9 mouse cellular contexts compared by ENCODE assay signal in genomic region chr11:32931018-32931417, GRCm38 (mm10).
DNase-seq lines count a peak whose midpoint lies in the region; ATAC-seq and TF ChIP-seq lines count a peak whose summit lies in the region.
"Had no signal": no experiment of that assay in that cellular context is flagged by ENCODE, and none has a peak within 500 bp of the region (broad histone marks: within the 10 kb centered on the region; RNA-seq: fewer than 3 reads in every experiment).

No protein-coding gene starts in this region.

- WGBS in kidney, postnatal 0 days: 5% methylated on average over 14 of the region's 14 CpGs
- 9% methylated on average over 12 of the region's 14 CpGs for WGBS in embryonic facial prominence, embryonic 12.5 days
- WGBS in hindbrain, embryonic 16.5 days: 16% methylated on average over 14 of the region's 14 CpGs
- 15% methylated on average over 9 of the region's 14 CpGs for WGBS in neural tube, embryonic 11.5 days

- intact Hi-C loops in left cerebral cortex, postnatal 25 days (cut with DNase I): no loop called here

- no peak overlapping the region for H3K27ac ChIP-seq in kidney, postnatal 0 days
- no peak overlapping the region for H3K27ac ChIP-seq in embryonic facial prominence, embryonic 12.5 days
- H3K27ac ChIP-seq in hindbrain, embryonic 16.5 days (ENCODE audit: low read depth, low read length): no peak overlapping the region
- no peak overlapping the region for H3K27ac ChIP-seq in neural tube, embryonic 11.5 days (ENCODE audit: low read depth, low read length)

- H3K36me3 ChIP-seq in kidney, postnatal 0 days (ENCODE audit: insufficient read depth, low read length): no peaks in the 10 kb centered on the region
- H3K36me3 ChIP-seq in embryonic facial prominence, embryonic 12.5 days: no peaks in the 10 kb centered on the region
- no peaks in the 10 kb centered on the region for H3K36me3 ChIP-seq in hindbrain, embryonic 16.5 days (ENCODE audit: control insufficient read depth, insufficient read depth, low read length)
- no peaks in the 10 kb centered on the region for H3K36me3 ChIP-seq in neural tube, embryonic 11.5 days (ENCODE audit: control insufficient read depth, insufficient read depth, low read length)

- no peak overlapping the region for H3K9ac ChIP-seq in kidney, postnatal 0 days (ENCODE audit: low read depth, low read length)
- no peak overlapping the region for H3K9ac ChIP-seq in embryonic facial prominence, embryonic 12.5 days
- H3K9ac ChIP-seq in hindbrain, embryonic 16.5 days (ENCODE audit: low read depth, low read length): no peak overlapping the region
- no peak overlapping the region for H3K9ac ChIP-seq in neural tube, embryonic 11.5 days (ENCODE audit: low read length)

- DNase-seq in kidney, postnatal 0 days (ENCODE audit: low spot score): no peak
- DNase-seq in kidney, postnatal 25 days: no peak
- DNase-seq in neural tube, embryonic 11.5 days (ENCODE audit: low spot score): peak; percentile 28
- DNase-seq in frontal cortex, postnatal 36 days (ENCODE audit: low spot score in 2 of 2): no peak
- no peak for DNase-seq in left cerebral cortex, postnatal 25 days (ENCODE audit: low spot score in 2 of 2)
- no peak for DNase-seq in gastrocnemius, postnatal 25 days

- no peak for TF ChIP-seq CTCF in kidney, postnatal 0 days (IDR thresholded peaks at IDR 0.05; ENCODE audit: low read depth)

- H3K4me2 ChIP-seq in kidney, postnatal 0 days (ENCODE audit: low read length): no peak overlapping the region
- peak overlapping the region; percentile 33 for H3K4me2 ChIP-seq in embryonic facial prominence, embryonic 12.5 days (replicated peaks)
- peak overlapping the region; percentile 39 for H3K4me2 ChIP-seq in hindbrain, embryonic 16.5 days (ENCODE audit: low read length)
- H3K4me2 ChIP-seq in neural tube, embryonic 11.5 days (ENCODE audit: low read depth): peak overlapping the region; percentile 16; the same call in 1 of the 2 replicates
- H3K4me2 ChIP-seq: liver, embryonic 11.5 days had no signal

- no peaks in the 10 kb centered on the region for H3K4me1 ChIP-seq in kidney, postnatal 0 days (replicated peaks; ENCODE audit: insufficient read depth, low read length)
- peaks cover 15% of the 10 kb centered on the region for H3K4me1 ChIP-seq in embryonic facial prominence, embryonic 12.5 days
- H3K4me1 ChIP-seq in hindbrain, embryonic 16.5 days (ENCODE audit: control insufficient read depth, insufficient read depth, low read depth, low read length): no peaks in the 10 kb centered on the region; the same call in 1 of the 2 replicates
- 0 out of 2 replicates have a peak, but pooled peaks cover 3% of the 10 kb centered on the region for H3K4me1 ChIP-seq in neural tube, embryonic 11.5 days (ENCODE audit: control insufficient read depth, insufficient read depth, low read length)

- ATAC-seq in kidney, postnatal 0 days (replicated peaks; ENCODE audit: low FRiP score, low read depth): 0 out of 2 replicates have a peak, but pooled peaks have one; percentile 46
- ATAC-seq in embryonic facial prominence, embryonic 12.5 days (ENCODE audit: insufficient number of reproducible peaks, insufficient read depth, low FRiP score, low TSS enrichment): 0 out of 2 replicates have a peak, but pooled peaks have one; percentile 37
- no peak; the same call in 1 of the 2 replicates for ATAC-seq in hindbrain, embryonic 16.5 days
- no peak; the same call in 1 of the 2 replicates for ATAC-seq in neural tube, embryonic 11.5 days (ENCODE audit: insufficient read depth, low FRiP score, low TSS enrichment)

- H3K9me3 ChIP-seq in kidney, postnatal 0 days (replicated peaks; ENCODE audit: low read length): no peaks in the 10 kb centered on the region
- no peaks in the 10 kb centered on the region for H3K9me3 ChIP-seq in embryonic facial prominence, embryonic 12.5 days
- no peaks in the 10 kb centered on the region for H3K9me3 ChIP-seq in hindbrain, embryonic 16.5 days (ENCODE audit: control insufficient read depth, low read length)
- no peaks in the 10 kb centered on the region for H3K9me3 ChIP-seq in neural tube, embryonic 11.5 days (ENCODE audit: control insufficient read depth, low read length)

- no peaks in the 10 kb centered on the region for H3K27me3 ChIP-seq in kidney, postnatal 0 days (ENCODE audit: insufficient read depth, low read length)
- no peaks in the 10 kb centered on the region for H3K27me3 ChIP-seq in embryonic facial prominence, embryonic 12.5 days
- H3K27me3 ChIP-seq in hindbrain, embryonic 16.5 days (replicated peaks; ENCODE audit: control insufficient read depth, insufficient read depth, low read length): no peaks in the 10 kb centered on the region
- H3K27me3 ChIP-seq in neural tube, embryonic 11.5 days (ENCODE audit: control insufficient read depth, insufficient read depth, low read length): 0 out of 2 replicates have a peak, but pooled peaks cover 3% of the 10 kb centered on the region

- H3K4me3 ChIP-seq in kidney, postnatal 0 days (replicated peaks; ENCODE audit: low read depth, low read length): no peak overlapping the region
- no peak overlapping the region for H3K4me3 ChIP-seq in embryonic facial prominence, embryonic 12.5 days
- no peak overlapping the region for H3K4me3 ChIP-seq in hindbrain, embryonic 16.5 days (ENCODE audit: low read length)
- H3K4me3 ChIP-seq in neural tube, embryonic 11.5 days (ENCODE audit: low read depth, low read length): no peak overlapping the region

Comparison
In these comparisons a context has a peak if more than half of its experiments do, and no peak if none do; other contexts are left out.
1. ATAC-seq: peak in kidney, postnatal 0 days (single experiment) and embryonic facial prominence, embryonic 12.5 days (single experiment); none in hindbrain, embryonic 16.5 days (single experiment) and neural tube, embryonic 11.5 days (single experiment).